Mouse (Mus musculus): ENCODE measurements around the gene Pak7. TPM values are rescaled to one million over a fixed set of nuclear protein-coding genes. Genes with fewer than 3 reads are reported as not detected.

Gene Pak7
- polyA plus RNA-seq, 1 experiment from 2014 or later, result 2.2 TPM

DNA sequence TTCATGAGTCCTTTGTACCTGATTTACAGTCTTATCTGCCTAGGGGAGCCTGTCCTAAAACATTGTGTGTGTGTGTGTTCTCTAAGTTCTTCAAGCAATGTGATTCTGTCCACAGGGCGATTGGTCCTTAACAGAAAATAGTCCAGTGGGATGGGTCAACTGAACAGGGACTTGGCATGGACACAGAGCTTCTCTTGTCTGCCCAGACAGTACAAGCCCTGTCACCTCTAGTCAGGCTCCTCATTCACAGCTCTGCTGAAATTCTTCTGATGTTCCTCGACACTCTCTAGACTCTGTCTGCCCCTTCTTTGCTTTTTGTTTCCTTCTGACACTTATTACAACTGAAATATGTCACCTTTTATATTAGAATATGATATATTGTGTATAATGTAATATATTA, 247.0 kb downstream of the Pak7 start:
- Histone ChIP-seq H3K27ac (replicated peaks; ENCODE audit: low read depth, low read length) (no peak overlapping the region), H3K27me3 (ENCODE audit: control insufficient read depth, insufficient read depth, low read length) (no peaks in the 10 kb centered on the region), H3K4me3 (ENCODE audit: low read depth, low read length) (no peak overlapping the region), H3K4me2 (ENCODE audit: low read depth, severe bottlenecking) (no peak overlapping the region), H3K9me3 (ENCODE audit: control insufficient read depth, low read length) (no peaks in the 10 kb centered on the region), H3K4me1 (ENCODE audit: control insufficient read depth, insufficient read depth, low read length) (no peaks in the 10 kb centered on the region), H3K36me3 (ENCODE audit: control insufficient read depth, insufficient read depth, low read length) (no peaks in the 10 kb centered on the region), H3K9ac (ENCODE audit: low read length) (no peak overlapping the region)
- DNase-seq (ENCODE audit: low spot score) (no peak), ATAC-seq (ENCODE audit: insufficient number of reproducible peaks, low FRiP score, low TSS enrichment, low read depth) (no peak)
- WGBS, result 67% methylated on average over 2 of the region's 2 CpGs

DNA sequence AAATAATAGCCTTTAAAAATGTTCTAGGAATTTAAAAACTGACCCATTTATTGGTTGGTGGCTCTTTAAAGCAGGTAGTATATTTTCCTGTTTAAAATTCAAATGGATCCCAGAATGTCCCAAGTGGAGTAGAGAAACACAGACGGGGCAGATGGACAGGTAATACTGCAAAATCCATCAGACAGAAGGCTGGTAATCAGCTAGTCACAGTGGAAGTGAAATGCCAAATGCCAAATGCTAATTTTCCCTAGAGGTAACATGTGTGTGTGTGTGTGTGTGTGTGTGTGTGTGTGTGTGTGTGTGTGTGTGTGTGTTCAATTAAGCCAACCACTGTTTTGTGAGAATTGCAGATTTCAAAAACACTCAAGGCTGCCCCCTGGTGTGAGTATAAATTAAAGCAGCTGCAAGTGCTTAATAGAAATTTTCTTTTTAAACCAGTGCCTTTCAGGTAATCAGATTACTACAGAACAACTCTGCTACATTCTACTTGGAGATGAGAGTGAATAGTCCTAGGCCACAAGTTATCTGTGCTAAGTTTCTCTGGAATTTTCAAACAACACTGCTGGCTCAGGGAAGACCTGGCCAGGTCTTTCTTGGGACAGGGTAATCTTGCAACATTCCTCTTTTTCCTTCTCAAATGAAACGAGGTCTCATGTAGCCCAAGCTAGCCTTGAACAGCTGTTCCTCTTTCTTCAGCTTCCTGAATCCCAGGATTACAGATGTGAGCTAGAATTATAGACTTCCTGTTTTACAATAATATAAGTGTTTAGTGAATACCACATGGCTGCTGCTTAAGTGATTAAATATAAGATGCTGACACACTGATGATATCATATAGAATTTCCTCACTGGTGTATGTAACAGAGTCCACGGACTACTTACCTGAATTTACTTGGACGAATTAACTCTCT, 248.4 kb downstream of the Pak7 start:
- no peak overlapping the region for H3K4me2 ChIP-seq (ENCODE audit: low read depth, severe bottlenecking)
- no peak overlapping the region for H3K9ac ChIP-seq (ENCODE audit: low read length)
- no peaks in the 10 kb centered on the region for H3K36me3 ChIP-seq (ENCODE audit: control insufficient read depth, insufficient read depth, low read length)
- H3K4me1 ChIP-seq (ENCODE audit: control insufficient read depth, insufficient read depth, low read length), result no peaks in the 10 kb centered on the region
- H3K27me3 ChIP-seq (ENCODE audit: control insufficient read depth, insufficient read depth, low read length), result no peaks in the 10 kb centered on the region
- H3K27ac ChIP-seq (replicated peaks; ENCODE audit: low read depth, low read length), result no peak overlapping the region
- DNase-seq (ENCODE audit: low spot score), result peak; percentile 61
- ATAC-seq (ENCODE audit: insufficient number of reproducible peaks, low FRiP score, low TSS enrichment, low read depth), result no peak
- 63% methylated on average over 4 of the region's 4 CpGs for WGBS
- H3K4me3 ChIP-seq (ENCODE audit: low read depth, low read length), result no peak overlapping the region
- no peaks in the 10 kb centered on the region for H3K9me3 ChIP-seq (ENCODE audit: control insufficient read depth, low read length)

DNA sequence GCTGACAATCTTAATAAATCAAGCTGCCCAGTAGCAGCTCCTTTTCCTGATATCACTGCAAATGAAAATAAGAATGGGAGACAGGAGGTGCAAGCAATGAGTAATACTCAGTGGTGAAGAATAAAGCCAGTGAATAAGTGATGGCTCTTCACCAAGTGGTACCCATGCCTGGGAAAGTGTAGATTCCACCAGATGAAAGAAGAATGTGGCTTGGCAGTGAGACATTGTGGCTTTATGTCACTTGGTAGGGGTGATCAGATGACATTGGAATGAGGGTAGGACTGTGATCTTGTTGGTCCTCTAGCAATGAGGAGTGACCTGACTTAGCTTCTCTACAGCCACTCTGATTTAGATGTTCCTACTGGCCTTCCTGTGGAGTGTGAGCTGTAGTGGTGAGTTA, 249.3 kb downstream of the Pak7 start:
- no peak for DNase-seq (ENCODE audit: low spot score)
- Histone ChIP-seq H3K4me1 (ENCODE audit: control insufficient read depth, insufficient read depth, low read length) (no peaks in the 10 kb centered on the region), H3K27me3 (ENCODE audit: control insufficient read depth, insufficient read depth, low read length) (no peaks in the 10 kb centered on the region), H3K27ac (replicated peaks; ENCODE audit: low read depth, low read length) (no peak overlapping the region), H3K9ac (ENCODE audit: low read length) (no peak overlapping the region), H3K9me3 (ENCODE audit: control insufficient read depth, low read length) (no peaks in the 10 kb centered on the region), H3K4me2 (ENCODE audit: low read depth, severe bottlenecking) (no peak overlapping the region), H3K36me3 (ENCODE audit: control insufficient read depth, insufficient read depth, low read length) (no peaks in the 10 kb centered on the region), H3K4me3 (ENCODE audit: low read depth, low read length) (no peak overlapping the region)
- peak; percentile 24; the same call in 1 of the 2 replicates for ATAC-seq (ENCODE audit: insufficient number of reproducible peaks, low FRiP score, low TSS enrichment, low read depth)

DNA sequence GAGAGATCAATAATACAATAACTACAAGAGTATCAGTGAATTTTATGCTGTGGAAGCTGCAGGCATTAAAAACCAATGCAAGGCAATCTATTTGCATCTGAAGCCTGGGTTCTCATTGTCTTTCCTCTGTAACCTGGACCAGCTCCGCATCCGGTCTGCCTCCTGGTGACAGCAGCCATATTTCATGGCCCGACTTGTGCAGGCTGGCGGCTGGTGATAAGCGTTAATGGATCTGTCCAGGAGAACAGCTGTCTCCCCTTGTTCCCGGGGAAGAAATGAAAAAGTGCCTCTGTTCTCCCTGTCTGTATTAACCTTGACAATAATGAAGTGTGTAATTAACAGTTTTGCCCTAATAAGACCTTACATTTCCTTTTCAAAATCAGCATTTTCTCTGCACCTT, 265.9 kb downstream of the Pak7 start:
- 5% methylated on average over 6 of the region's 6 CpGs for WGBS
- peak; percentile 56 for DNase-seq (ENCODE audit: low spot score)
- ATAC-seq (ENCODE audit: insufficient number of reproducible peaks, low FRiP score, low TSS enrichment, low read depth), result no peak
- Histone ChIP-seq H3K36me3 (ENCODE audit: control insufficient read depth, insufficient read depth, low read length) (no peaks in the 10 kb centered on the region), H3K9ac (ENCODE audit: low read length) (no peak overlapping the region), H3K4me2 (ENCODE audit: low read depth, severe bottlenecking) (no peak overlapping the region), H3K9me3 (ENCODE audit: control insufficient read depth, low read length) (no peaks in the 10 kb centered on the region), H3K4me3 (ENCODE audit: low read depth, low read length) (no peak overlapping the region), H3K4me1 (ENCODE audit: control insufficient read depth, insufficient read depth, low read length) (peaks cover 3% of the 10 kb centered on the region; the same call in 1 of the 2 replicates), H3K27me3 (ENCODE audit: control insufficient read depth, insufficient read depth, low read length) (no peaks in the 10 kb centered on the region), H3K27ac (replicated peaks; ENCODE audit: low read depth, low read length) (no peak overlapping the region)

DNA sequence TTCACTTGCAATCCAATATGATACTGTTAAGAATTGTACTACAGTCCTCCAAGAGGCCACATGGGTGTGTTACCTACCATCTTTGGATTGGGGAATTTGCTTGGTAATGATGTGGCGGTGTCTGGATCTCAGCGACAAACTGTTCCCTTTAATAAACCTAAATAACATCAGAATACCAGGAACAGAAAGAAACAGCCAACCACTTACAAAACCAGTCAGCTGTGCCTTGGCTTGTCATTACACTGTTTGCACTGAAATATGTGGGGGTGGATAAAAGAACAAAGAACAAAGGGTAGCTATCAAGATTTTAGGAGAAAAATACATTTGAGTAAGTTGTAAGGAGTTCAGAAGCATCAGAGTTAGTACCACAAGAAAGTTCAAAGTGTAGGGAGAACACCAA, 269.8 kb downstream of the Pak7 start:
- H3K9ac ChIP-seq (ENCODE audit: low read length), result no peak overlapping the region
- no peaks in the 10 kb centered on the region for H3K27me3 ChIP-seq (ENCODE audit: control insufficient read depth, insufficient read depth, low read length)
- DNase-seq (ENCODE audit: low spot score), result no peak
- H3K4me3 ChIP-seq (ENCODE audit: low read depth, low read length), result no peak overlapping the region
- 93% methylated on average over 2 of the region's 2 CpGs for WGBS
- H3K4me1 ChIP-seq (ENCODE audit: control insufficient read depth, insufficient read depth, low read length), result peaks cover 3% of the 10 kb centered on the region; the same call in 1 of the 2 replicates
- ATAC-seq (ENCODE audit: insufficient number of reproducible peaks, low FRiP score, low TSS enrichment, low read depth), result no peak
- no peaks in the 10 kb centered on the region for H3K36me3 ChIP-seq (ENCODE audit: control insufficient read depth, insufficient read depth, low read length)
- H3K9me3 ChIP-seq (ENCODE audit: control insufficient read depth, low read length), result no peaks in the 10 kb centered on the region
- no peak overlapping the region for H3K4me2 ChIP-seq (ENCODE audit: low read depth, severe bottlenecking)
- H3K27ac ChIP-seq (replicated peaks; ENCODE audit: low read depth, low read length), result no peak overlapping the region

DNA sequence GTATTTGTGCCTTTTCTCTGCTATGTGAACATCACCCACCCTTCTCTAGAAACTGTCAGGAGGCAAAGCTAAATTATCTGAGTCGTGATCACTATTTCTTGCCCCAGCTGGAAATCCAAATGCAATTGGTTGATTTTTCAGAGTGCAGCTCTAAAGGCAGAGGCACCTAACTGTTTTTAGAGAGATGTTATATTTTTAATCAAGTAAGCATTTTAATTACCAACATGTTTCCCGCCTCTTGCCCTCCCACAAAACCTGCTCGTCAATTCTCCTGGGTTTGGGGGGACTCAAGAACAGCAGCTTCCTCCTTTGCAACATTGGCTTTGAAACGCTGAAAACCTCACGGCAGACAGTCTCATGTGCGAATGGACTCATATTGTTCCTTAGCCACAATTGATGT, 274.4 kb downstream of the Pak7 start:
- WGBS, result 81% methylated on average over 6 of the region's 6 CpGs
- no peak overlapping the region for H3K4me3 ChIP-seq (ENCODE audit: low read depth, low read length)
- no peak for ATAC-seq (ENCODE audit: insufficient number of reproducible peaks, low FRiP score, low TSS enrichment, low read depth)
- DNase-seq (ENCODE audit: low spot score), result no peak
- no peaks in the 10 kb centered on the region; the same call in 1 of the 2 replicates for H3K4me1 ChIP-seq (ENCODE audit: control insufficient read depth, insufficient read depth, low read length)
- H3K9me3 ChIP-seq (ENCODE audit: control insufficient read depth, low read length), result no peaks in the 10 kb centered on the region
- no peak overlapping the region for H3K9ac ChIP-seq (ENCODE audit: low read length)
- no peaks in the 10 kb centered on the region for H3K36me3 ChIP-seq (ENCODE audit: control insufficient read depth, insufficient read depth, low read length)
- H3K27ac ChIP-seq (replicated peaks; ENCODE audit: low read depth, low read length), result no peak overlapping the region
- no peak overlapping the region for H3K4me2 ChIP-seq (ENCODE audit: low read depth, severe bottlenecking)
- H3K27me3 ChIP-seq (ENCODE audit: control insufficient read depth, insufficient read depth, low read length), result no peaks in the 10 kb centered on the region

DNA sequence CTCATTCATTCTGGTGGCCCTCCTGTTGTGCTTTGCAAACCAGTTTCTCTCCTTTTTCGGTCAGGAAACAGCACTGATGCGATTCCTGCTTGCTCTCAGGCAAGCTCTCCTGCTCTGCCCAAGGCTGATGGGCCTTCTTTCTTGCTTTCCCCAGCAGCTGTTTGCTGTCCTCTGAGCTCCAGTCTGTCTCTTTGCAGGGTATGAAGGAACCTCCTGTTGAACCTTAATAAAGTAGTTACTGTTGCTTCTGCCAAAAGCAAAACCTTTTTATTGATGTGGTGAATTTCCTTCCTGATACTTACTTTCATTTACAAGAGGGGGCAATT, 278.8 kb downstream of the Pak7 start:
- Histone ChIP-seq H3K4me3 (ENCODE audit: low read depth, low read length) (no peak overlapping the region), H3K9me3 (ENCODE audit: control insufficient read depth, low read length) (no peaks in the 10 kb centered on the region), H3K27ac (replicated peaks; ENCODE audit: low read depth, low read length) (no peak overlapping the region), H3K36me3 (ENCODE audit: control insufficient read depth, insufficient read depth, low read length) (no peaks in the 10 kb centered on the region), H3K4me2 (ENCODE audit: low read depth, severe bottlenecking) (no peak overlapping the region), H3K9ac (ENCODE audit: low read length) (no peak overlapping the region), H3K4me1 (ENCODE audit: control insufficient read depth, insufficient read depth, low read length) (no peaks in the 10 kb centered on the region; the same call in 1 of the 2 replicates), H3K27me3 (ENCODE audit: control insufficient read depth, insufficient read depth, low read length) (no peaks in the 10 kb centered on the region)
- ATAC-seq (ENCODE audit: insufficient number of reproducible peaks, low FRiP score, low TSS enrichment, low read depth), result no peak
- no peak for DNase-seq (ENCODE audit: low spot score)
- 4% methylated on average over 2 of the region's 2 CpGs for WGBS

DNA sequence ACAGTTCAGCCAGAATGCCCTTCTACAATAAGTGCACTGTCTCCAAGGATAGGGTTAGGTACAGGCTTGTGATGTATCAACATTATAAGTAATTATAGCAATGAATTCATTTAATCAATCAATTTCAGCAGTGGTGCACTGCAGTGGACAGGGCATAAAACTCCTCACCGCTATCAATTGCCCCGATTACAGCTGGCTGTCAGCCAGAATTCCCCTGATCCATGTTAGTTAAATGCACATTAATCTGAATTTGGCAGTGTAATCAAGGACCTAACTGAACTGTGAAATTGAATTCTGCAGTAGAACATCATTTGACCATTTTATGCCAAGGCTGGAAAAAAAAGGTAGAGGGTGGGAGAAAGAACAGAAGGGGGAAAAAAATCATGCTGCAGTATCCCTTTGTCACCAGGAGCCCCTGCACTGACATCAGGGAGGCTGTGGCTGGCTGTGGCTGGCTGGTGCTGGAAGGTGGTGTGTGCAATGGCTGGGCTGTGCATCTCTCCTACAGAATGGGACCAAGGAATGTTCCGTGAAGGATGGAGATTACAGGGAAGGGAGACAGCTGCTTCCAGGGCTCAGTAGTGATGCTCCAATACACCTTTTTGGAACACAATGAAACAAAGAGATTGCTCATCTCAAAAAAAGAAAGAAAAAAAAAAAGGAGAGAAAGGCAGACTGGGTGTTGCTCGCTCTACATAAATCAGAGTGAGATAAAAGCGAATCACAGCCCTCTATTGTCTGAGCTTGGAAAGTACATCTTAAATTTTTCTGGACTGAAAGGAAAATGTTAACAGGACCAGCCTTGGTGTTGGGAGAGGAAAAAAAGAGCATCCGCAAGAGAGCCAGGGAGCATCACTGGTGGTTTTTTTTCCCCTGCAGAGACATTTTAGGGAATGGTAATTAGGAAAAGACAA, 279.4 kb downstream of the Pak7 start:
- DNase-seq (ENCODE audit: low spot score) (peak; percentile 27), ATAC-seq (ENCODE audit: insufficient number of reproducible peaks, low FRiP score, low TSS enrichment, low read depth) (peak; percentile 79)
- H3K27ac ChIP-seq (replicated peaks; ENCODE audit: low read depth, low read length), result no peak overlapping the region
- H3K4me2 ChIP-seq (ENCODE audit: low read depth, severe bottlenecking), result no peak overlapping the region
- WGBS, result 31% methylated on average over 6 of the region's 6 CpGs
- H3K9ac ChIP-seq (ENCODE audit: low read length), result no peak overlapping the region
- H3K4me1 ChIP-seq (ENCODE audit: control insufficient read depth, insufficient read depth, low read length), result no peaks in the 10 kb centered on the region; the same call in 1 of the 2 replicates
- H3K27me3 ChIP-seq (ENCODE audit: control insufficient read depth, insufficient read depth, low read length), result no peaks in the 10 kb centered on the region
- no peaks in the 10 kb centered on the region for H3K36me3 ChIP-seq (ENCODE audit: control insufficient read depth, insufficient read depth, low read length)
- H3K4me3 ChIP-seq (ENCODE audit: low read depth, low read length), result no peak overlapping the region
- H3K9me3 ChIP-seq (ENCODE audit: control insufficient read depth, low read length), result no peaks in the 10 kb centered on the region

Measured in limb, embryonic 11.5 days (tissue).